Mouse (Mus musculus) bone marrow, adult 2 months (tissue): ENCODE results near the gene Palld.

Experiments used
- CTCF ChIP-seq: fragments of 200-500 bp; IDR thresholded peaks from 2 replicates; pipeline ENCODE4 v1.5.1; 2011; ENCODE audit warnings: low read length, control low read depth; ENCODE audit not compliant: control insufficient read depth, insufficient read depth
- POLR2A ChIP-seq: fragments of 200-500 bp; IDR thresholded peaks from 2 replicates; pipeline ENCODE4 v1.6.1; 2011; ENCODE audit warnings: low read depth, mild to moderate bottlenecking, control low read depth, low read length, borderline replicate concordance; ENCODE audit not compliant: control insufficient read depth

- TF ChIP-seq CTCF, result no peak
- TF ChIP-seq POLR2A, result no peak
These were observed 281.2 kb downstream of the Palld start for GRCm38 (mm10) chr8:61621300-61621699.
